Mouse (Mus musculus): ENCODE measurements around the gene Ntn5. TPM values are rescaled to one million over a fixed set of nuclear protein-coding genes. Genes with fewer than 3 reads are reported as not detected.

Gene Ntn5
- polyA plus RNA-seq (2015; fragmentation: Nextera tagmentation; extraction: Ambion mirVana) = 0.52 and 0.69 TPM in 2 replicates

- Histone ChIP-seq H3K9me3 (no peaks in the 10 kb centered on the region), H3K36me3 (no peaks in the 10 kb centered on the region), H3K4me2 (no peak within 1 kb of the TSS), H3K9ac (no peak within 1 kb of the TSS), H3K27me3 (no peaks in the 10 kb centered on the region), H3K4me1 (peaks cover 20% of the 10 kb centered on the region), H3K27ac (no peak within 1 kb of the TSS), H3K4me3 (no peak within 1 kb of the TSS)
- no peak for ATAC-seq (ENCODE audit: borderline replicate concordance, extremely low read depth, low FRiP score, low TSS enrichment)
- WGBS = 79% methylated on average over 7 of the region's 7 CpGs
These were observed at the start of gene Ntn5 for GRCm38 (mm10) chr7:45683396-45684050. Gene Ntn5, plus strand, starts transcription at chr7:45684022.

- H3K4me2 ChIP-seq = no peak overlapping the region
- H3K4me3 ChIP-seq = no peak overlapping the region
- no peak overlapping the region for H3K9ac ChIP-seq
- peaks cover 13% of the 10 kb centered on the region; the same call in 1 of the 2 replicates for H3K27me3 ChIP-seq
- no peak for ATAC-seq (ENCODE audit: borderline replicate concordance, extremely low read depth, low FRiP score, low TSS enrichment)
- H3K9me3 ChIP-seq = no peaks in the 10 kb centered on the region
- peak overlapping the region; percentile 71 for H3K27ac ChIP-seq
- 77% methylated on average over 11 of the region's 11 CpGs for WGBS
- H3K4me1 ChIP-seq = peaks cover 42% of the 10 kb centered on the region
- peaks cover 10% of the 10 kb centered on the region; the same call in 1 of the 2 replicates for H3K36me3 ChIP-seq
These were observed 48.7 kb upstream of the Ntn5 start for GRCm38 (mm10) chr7:45634946-45635681.

- no peak for ATAC-seq (ENCODE audit: borderline replicate concordance, extremely low read depth, low FRiP score, low TSS enrichment)
- peaks cover 50% of the 10 kb centered on the region for H3K4me1 ChIP-seq
- no peak overlapping the region for H3K9ac ChIP-seq
- peak overlapping the region; percentile 71 for H3K27ac ChIP-seq
- WGBS = 47% methylated on average over 15 of the region's 15 CpGs
- H3K36me3 ChIP-seq = peaks cover 10% of the 10 kb centered on the region; the same call in 1 of the 2 replicates
- H3K4me3 ChIP-seq = no peak overlapping the region
- peaks cover 13% of the 10 kb centered on the region; the same call in 1 of the 2 replicates for H3K27me3 ChIP-seq
- no peaks in the 10 kb centered on the region for H3K9me3 ChIP-seq
- no peak overlapping the region for H3K4me2 ChIP-seq
These were observed 47.8 kb upstream of the Ntn5 start for GRCm38 (mm10) chr7:45635711-45636688.

- H3K9ac ChIP-seq = no peak overlapping the region; the same call in 1 of the 2 replicates
- no peak overlapping the region for H3K4me3 ChIP-seq
- ATAC-seq (ENCODE audit: borderline replicate concordance, extremely low read depth, low FRiP score, low TSS enrichment) = no peak
These were observed 46.1 kb upstream of the Ntn5 start for GRCm38 (mm10) chr7:45637710-45638109.

GRCm38 (mm10) chr7:45638623-45639401 lies 45.0 kb upstream of the Ntn5 start:
- Histone ChIP-seq H3K4me1 (peaks cover 66% of the 10 kb centered on the region), H3K9ac (0 out of 2 replicates have a peak overlapping the region, but pooled peaks have one; percentile 14), H3K36me3 (peaks cover 10% of the 10 kb centered on the region; the same call in 1 of the 2 replicates), H3K9me3 (no peaks in the 10 kb centered on the region), H3K4me2 (peak overlapping the region; percentile 52), H3K27ac (no peak overlapping the region), H3K4me3 (peak overlapping the region; percentile 30), H3K27me3 (no peaks in the 10 kb centered on the region)
- 22% methylated on average over 29 of the region's 29 CpGs for WGBS
- ATAC-seq (ENCODE audit: borderline replicate concordance, extremely low read depth, low FRiP score, low TSS enrichment) = peak; percentile 77

More at GRCm38 (mm10) chr7:45637710-45638109, 46.1 kb upstream of the Ntn5 start:
- Histone ChIP-seq H3K4me2 (peak overlapping the region; percentile 52; the same call in 1 of the 2 replicates), H3K4me1 (peaks cover 61% of the 10 kb centered on the region), H3K36me3 (peaks cover 10% of the 10 kb centered on the region; the same call in 1 of the 2 replicates), H3K27me3 (peaks cover 6% of the 10 kb centered on the region; the same call in 1 of the 2 replicates), H3K27ac (no peak overlapping the region), H3K9me3 (no peaks in the 10 kb centered on the region)
- WGBS = 84% methylated on average over 6 of the region's 6 CpGs

- Histone ChIP-seq H3K36me3 (peaks cover 10% of the 10 kb centered on the region; the same call in 1 of the 2 replicates), H3K4me3 (no peak within 1 kb of the TSS), H3K27ac (peak within 1 kb of the TSS; percentile 61), H3K27me3 (no peaks in the 10 kb centered on the region), H3K9me3 (no peaks in the 10 kb centered on the region), H3K4me1 (peaks cover 74% of the 10 kb centered on the region), H3K4me2 (no peak within 1 kb of the TSS), H3K9ac (no peak within 1 kb of the TSS)
- no peak for ATAC-seq (ENCODE audit: borderline replicate concordance, extremely low read depth, low FRiP score, low TSS enrichment)
- 29% methylated on average over 19 of the region's 19 CpGs for WGBS
These were observed 44.2 kb upstream of the Ntn5 start, which contains the start of gene Mamstr for GRCm38 (mm10) chr7:45639561-45640027. Gene Mamstr, plus strand, starts transcription at chr7:45639977.

GRCm38 (mm10) chr7:45640191-45640957 lies 43.4 kb upstream of the Ntn5 start:
- Histone ChIP-seq H3K9ac (no peak overlapping the region), H3K27me3 (no peaks in the 10 kb centered on the region), H3K9me3 (no peaks in the 10 kb centered on the region), H3K4me1 (peaks cover 71% of the 10 kb centered on the region), H3K36me3 (peaks cover 10% of the 10 kb centered on the region; the same call in 1 of the 2 replicates), H3K4me2 (no peak overlapping the region), H3K27ac (peak overlapping the region; percentile 61; the same call in 1 of the 2 replicates), H3K4me3 (no peak overlapping the region)
- ATAC-seq (ENCODE audit: borderline replicate concordance, extremely low read depth, low FRiP score, low TSS enrichment) = no peak
- WGBS = 71% methylated on average over 19 of the region's 19 CpGs

- H3K4me3 ChIP-seq = peak overlapping the region; percentile 48
- H3K4me2 ChIP-seq = peak overlapping the region; percentile 84
- peak overlapping the region; percentile 66 for H3K9ac ChIP-seq
- H3K4me1 ChIP-seq = peaks cover 64% of the 10 kb centered on the region
- ATAC-seq (ENCODE audit: borderline replicate concordance, extremely low read depth, low FRiP score, low TSS enrichment) = peak; percentile 16; the same call in 1 of the 2 replicates
- 43% methylated on average over 15 of the region's 17 CpGs for WGBS
- no peaks in the 10 kb centered on the region for H3K27me3 ChIP-seq
- no peaks in the 10 kb centered on the region for H3K9me3 ChIP-seq
- peaks cover 7% of the 10 kb centered on the region; the same call in 1 of the 2 replicates for H3K36me3 ChIP-seq
- H3K27ac ChIP-seq = peak overlapping the region; percentile 61
These were observed 42.3 kb upstream of the Ntn5 start for GRCm38 (mm10) chr7:45641391-45642040.

GRCm38 (mm10) chr7:45642083-45642482 lies 41.7 kb upstream of the Ntn5 start:
- Histone ChIP-seq H3K27me3 (no peaks in the 10 kb centered on the region), H3K4me2 (peak overlapping the region; percentile 84), H3K9me3 (no peaks in the 10 kb centered on the region), H3K36me3 (peaks cover 1% of the 10 kb centered on the region; the same call in 1 of the 2 replicates), H3K9ac (peak overlapping the region; percentile 66), H3K27ac (peak overlapping the region; percentile 61), H3K4me1 (peaks cover 60% of the 10 kb centered on the region), H3K4me3 (peak overlapping the region; percentile 48)
- ATAC-seq (ENCODE audit: borderline replicate concordance, extremely low read depth, low FRiP score, low TSS enrichment) = no peak
- WGBS = 69% methylated on average over 5 of the region's 5 CpGs
